Mouse (Mus musculus) B cell, adult 67 days (primary cell): ENCODE results near the gene Lcp2. TPM values are rescaled to one million over a fixed set of nuclear protein-coding genes. Genes with fewer than 3 reads are reported as not detected.

Experiments
- total RNA-seq, 2 experiments: library from RNA; stranded (reverse); gene quantifications; 4 replicates each; pipeline ENCODE4 v1.2.4; 2023

Gene Lcp2
- total RNA-seq: 1 to 10 TPM; 3.4 to 5.7 TPM

DNA sequence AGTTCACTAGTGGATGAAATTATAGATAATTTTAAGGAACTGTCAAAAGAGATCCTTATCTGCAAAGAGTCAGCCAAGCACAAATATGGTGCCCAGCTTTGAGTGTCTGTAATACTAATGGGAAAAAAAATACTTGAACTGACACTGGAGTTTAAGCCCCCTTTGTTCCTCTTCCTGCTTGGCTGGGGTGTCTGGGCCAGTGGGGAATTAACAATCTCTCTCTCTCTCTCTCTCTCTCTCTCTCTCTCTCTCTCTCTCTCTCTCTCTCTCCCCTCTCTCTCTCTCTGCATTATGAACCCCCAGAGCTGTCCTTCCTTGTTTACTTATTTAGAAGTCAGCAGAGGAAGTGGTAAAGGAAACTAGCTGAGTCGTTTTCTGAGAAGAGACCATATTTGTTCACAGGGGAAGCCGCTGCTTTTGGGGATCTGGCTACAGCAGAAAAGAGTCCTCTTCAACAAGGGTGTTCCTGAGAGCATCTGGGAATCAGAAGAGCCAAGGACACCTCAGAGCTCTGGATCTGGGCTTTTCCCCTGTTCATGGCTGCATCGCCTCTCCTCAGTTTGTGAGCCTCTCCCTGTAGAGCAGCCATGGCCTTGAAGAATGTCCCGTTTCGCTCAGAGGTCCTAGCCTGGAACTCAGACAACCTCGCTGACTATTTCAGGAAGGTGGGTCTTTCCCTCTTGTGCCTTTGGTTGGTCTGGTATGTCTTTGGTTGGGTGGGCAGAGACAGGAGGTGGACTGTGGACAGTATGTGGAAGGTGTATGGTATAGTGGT, at the start of gene Lcp2:
Lcp2 (plus strand) TSS at position 154 of the 775 bp plus-strand sequence.

DNA sequence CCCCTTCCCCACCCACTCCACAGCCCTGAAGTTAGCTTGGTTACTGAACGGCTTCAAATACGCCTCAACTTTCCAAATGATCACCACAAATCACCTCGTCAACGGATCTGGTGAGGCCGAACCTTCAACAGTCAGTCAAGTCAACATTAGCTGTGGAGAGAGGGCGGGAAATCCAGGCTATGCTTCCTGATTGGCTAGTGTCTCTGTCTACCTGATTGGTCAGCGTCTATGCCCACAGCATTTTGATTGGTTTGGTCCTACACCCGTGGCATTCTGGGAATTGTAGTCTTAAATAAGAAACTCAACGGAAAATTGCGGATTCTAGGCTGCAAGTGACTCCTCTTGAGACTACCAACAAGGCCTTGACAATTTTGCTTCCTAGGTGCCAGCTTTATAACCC, 51.7 kb downstream of the Lcp2 start, which contains the start of gene 4930469K13Rik:
4930469K13Rik (minus strand) TSS at position 133 of the 400 bp plus-strand sequence.

Other genes with a start within 250 kb of the Lcp2 start
- gene Kcnmb1, start 83.9 kb upstream of the Lcp2 start, total RNA-seq: not detected
- under 1 TPM in 1 of 2 experiments, not detected in 1; 0.20 TPM for gene Kcnip1, start 53.8 kb upstream of the Lcp2 start, total RNA-seq
- not detected for gene 4930469K13Rik, start 51.6 kb downstream of the Lcp2 start, total RNA-seq
- under 1 TPM in 1 of 2 experiments, not detected in 1; 0.53 TPM for gene Foxi1, start 161.2 kb downstream of the Lcp2 start, total RNA-seq